Mouse (Mus musculus) kidney, embryonic 16.5 days (tissue): Measurements from ENCODE around the gene AB124611. TPM values are rescaled to one million over a fixed set of nuclear protein-coding genes. Genes with fewer than 3 reads are reported as not detected.
"Not testable (repeated sequence)": the region's sequence is repeated elsewhere in the genome, so short reads cannot be mapped to it uniquely, and the experiment has no call there.

Source experiments
- ATAC-seq: fragments of 200-750 bp; cut with Nextera tagmentation; 2 replicates; pipeline ENCODE4 v1.8.0; 2017; ENCODE audit warnings: moderate TSS enrichment; ENCODE audit not compliant: low FRiP score, low TSS enrichment
- H3K27ac ChIP-seq: fragments of 300-500 bp; sonication (generic); 2 replicates; pipeline ENCODE4 v1.5.1; 2014; ENCODE audit warnings: low read length
- H3K27me3 ChIP-seq: fragments of 300-500 bp; sonication (generic); 2 replicates; pipeline ENCODE4 v1.6.1; 2014; ENCODE audit warnings: low read length, control low read depth, mixed read lengths; ENCODE audit not compliant: insufficient read depth
- H3K36me3 ChIP-seq: fragments of 300-500 bp; sonication (generic); 2 replicates; pipeline ENCODE4 v1.6.1; 2014; ENCODE audit warnings: low read length, control low read depth, mixed read lengths; ENCODE audit not compliant: insufficient read depth
- H3K4me1 ChIP-seq: fragments of 300-500 bp; sonication (generic); 2 replicates; pipeline ENCODE4 v1.6.1; 2014; ENCODE audit warnings: low read length, control low read depth, mixed read lengths; ENCODE audit not compliant: insufficient read depth
- H3K4me2 ChIP-seq: fragments of 300-500 bp; sonication (generic); replicated peaks from 2 replicates; pipeline ENCODE4 v1.6.1; 2014; ENCODE audit warnings: low read depth, low read length
- H3K4me3 ChIP-seq: fragments of 300-500 bp; sonication (generic); 2 replicates; pipeline ENCODE4 v1.5.1; 2014; ENCODE audit warnings: mild to moderate bottlenecking, low read length
- H3K9ac ChIP-seq: fragments of 300-500 bp; sonication (generic); replicated peaks from 2 replicates; pipeline ENCODE4 v1.6.1; 2014; ENCODE audit warnings: low read length
- H3K9me3 ChIP-seq: fragments of 300-500 bp; sonication (generic); 2 replicates; pipeline ENCODE4 v1.6.1; 2016; ENCODE audit warnings: low read length, control low read depth
- WGBS: fragments of 180-500 bp; shearing (Covaris S2); extraction: QIAGEN DNeasy Blood & Tissue Kit; methylation state at CpG from one replicate; pipeline ENCODE4 v1.1.7; 2014; 5-methylcytosine and 5-hydroxymethylcytosine counted together
- polyA plus RNA-seq: library from polyadenylated mRNA; unstranded; fragments of >200 nt; fragmentation: Nextera tagmentation; extraction: Ambion mirVana; gene quantifications from 2 replicates; pipeline ENCODE4 v1.2.1, GENCODE M21; 2015

Gene AB124611
- polyA plus RNA-seq, 1 experiment from 2014 or later: 3.5 TPM

DNA sequence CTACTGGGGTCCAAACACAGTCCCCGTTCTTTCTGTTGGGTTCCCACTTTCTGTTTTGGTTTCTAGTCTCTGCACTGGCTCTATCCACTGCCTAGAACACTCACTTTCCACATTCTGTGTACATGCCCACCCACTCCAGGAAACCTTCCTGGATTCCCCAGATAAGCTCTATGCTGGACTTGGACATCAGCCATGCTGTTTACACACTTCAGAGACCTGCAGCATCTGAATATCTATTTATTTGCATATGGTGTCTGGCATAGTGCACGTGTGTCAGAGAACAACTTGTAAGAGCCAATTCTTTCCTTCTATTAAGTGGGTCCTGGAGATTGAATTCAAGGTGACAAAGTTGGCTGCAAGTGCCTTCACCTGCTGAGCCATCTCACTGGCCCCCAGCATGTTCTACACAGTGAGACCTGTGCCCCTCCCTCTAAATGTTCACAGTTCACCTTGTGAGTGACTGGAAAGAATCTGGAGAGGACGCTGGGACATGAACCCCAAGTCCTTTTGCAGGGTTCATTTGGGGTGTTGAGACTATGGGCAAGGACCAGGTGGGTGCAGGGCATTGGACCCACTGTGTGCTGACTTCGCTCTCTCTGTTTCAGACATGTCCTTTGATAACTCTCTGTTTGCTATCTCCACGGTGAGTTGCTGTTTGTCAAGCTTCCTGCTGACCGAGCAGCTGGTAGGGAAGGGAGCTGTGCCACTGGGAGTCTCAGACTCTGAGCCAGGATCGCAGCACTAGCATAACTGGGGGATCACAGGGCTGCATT is 14.2 kb downstream of the AB124611 start:
- no peaks in the 10 kb centered on the region for H3K27me3 ChIP-seq
- no peaks in the 10 kb centered on the region for H3K9me3 ChIP-seq
- peaks cover 7% of the 10 kb centered on the region; the same call in 1 of the 2 replicates for H3K4me1 ChIP-seq
- no peaks in the 10 kb centered on the region for H3K36me3 ChIP-seq
- ATAC-seq: no peak
- WGBS: 74% methylated on average over 7 of the region's 7 CpGs
- no peak overlapping the region for H3K4me3 ChIP-seq
- no peak overlapping the region for H3K9ac ChIP-seq
- H3K27ac ChIP-seq: no peak overlapping the region
- H3K4me2 ChIP-seq: no peak overlapping the region

DNA sequence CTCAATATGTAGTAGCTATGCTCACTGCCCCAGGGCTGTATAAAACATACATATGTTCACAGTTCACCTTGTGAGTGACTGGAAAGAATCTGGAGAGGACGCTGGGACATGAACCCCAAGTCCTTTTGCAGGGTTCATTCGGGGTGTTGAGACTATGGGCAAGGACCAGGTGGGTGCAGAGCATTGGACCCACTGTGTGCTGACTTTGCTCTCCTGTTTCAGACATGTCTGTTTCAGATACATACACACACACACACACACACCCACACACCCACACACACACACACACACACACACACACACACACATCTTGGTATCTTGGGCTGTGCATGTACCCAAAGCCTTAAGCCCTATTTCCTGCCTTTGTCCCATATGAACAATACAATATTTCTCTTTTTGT is 16.0 kb downstream of the AB124611 start:
- not testable (repeated sequence) for H3K9ac ChIP-seq, ATAC-seq
- 91% methylated on average over 2 of the region's 2 CpGs for WGBS

DNA sequence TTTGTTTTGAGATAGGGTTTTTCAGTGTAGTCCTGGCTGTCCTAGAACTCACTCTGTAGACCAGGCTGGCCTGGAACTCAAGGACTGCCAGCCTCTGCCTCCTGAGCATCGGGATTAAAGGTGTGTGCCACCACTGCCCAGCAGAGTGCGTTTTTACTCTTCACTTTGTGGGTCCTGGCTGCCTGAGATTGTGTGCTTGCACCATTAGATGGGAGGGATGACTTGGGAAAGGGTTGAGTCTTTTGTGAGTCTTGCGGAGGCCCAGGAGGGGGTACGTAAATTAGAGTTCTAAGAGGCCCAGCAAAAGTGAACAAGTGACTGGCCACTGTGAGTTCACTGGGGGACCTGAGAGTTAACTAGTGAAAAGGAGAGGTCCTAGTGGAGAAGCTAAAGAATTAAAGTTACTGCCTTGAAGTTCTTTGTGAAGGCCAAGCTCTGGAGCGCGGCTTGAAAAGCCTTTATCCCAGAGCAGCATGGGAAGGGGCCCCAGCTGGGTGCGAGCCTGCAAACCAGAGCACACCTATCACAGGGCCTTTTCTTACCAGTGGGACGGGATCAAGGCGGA is 19.5 kb downstream of the AB124611 start:
- Histone ChIP-seq H3K9me3 (no peaks in the 10 kb centered on the region), H3K27ac (peak overlapping the region; percentile 98), H3K36me3 (0 out of 2 replicates have a peak, but pooled peaks cover 3% of the 10 kb centered on the region), H3K4me2 (peak overlapping the region; percentile 68), H3K27me3 (no peaks in the 10 kb centered on the region), H3K4me3 (peak overlapping the region; percentile 61), H3K9ac (peak overlapping the region; percentile 64), H3K4me1 (peaks cover 20% of the 10 kb centered on the region)
- ATAC-seq: peak; percentile 86
- WGBS: 9% methylated on average over 9 of the region's 9 CpGs

More for the DNA sequence above, 16.0 kb downstream of the AB124611 start:
- peaks cover 11% of the 10 kb centered on the region; the same call in 1 of the 2 replicates for H3K4me1 ChIP-seq
- not testable (repeated sequence) for H3K27me3 ChIP-seq, H3K27ac ChIP-seq, H3K9me3 ChIP-seq, H3K4me3 ChIP-seq, H3K4me2 ChIP-seq, H3K36me3 ChIP-seq

- under 1% methylated on average over 65 of the region's 67 CpGs for WGBS
Measured at GRCm38 (mm10) chr9:21545916-21546788, 20.2 kb downstream of the AB124611 start.

GRCm38 (mm10) chr9:21546789-21547074 is 20.8 kb downstream of the AB124611 start, which contains the start of gene Carm1:
Gene Carm1, plus strand, starts transcription at chr9:21546894.
- peak within 1 kb of the TSS; percentile 98 for H3K27ac ChIP-seq
- H3K36me3 ChIP-seq: peaks cover 8% of the 10 kb centered on the region; the same call in 1 of the 2 replicates
- H3K9ac ChIP-seq: peak within 1 kb of the TSS; percentile 97
- H3K9me3 ChIP-seq: no peaks in the 10 kb centered on the region
- peak within 1 kb of the TSS; percentile 71 for H3K4me2 ChIP-seq
- ATAC-seq: no peak; the same call in 1 of the 2 replicates
- peaks cover 20% of the 10 kb centered on the region for H3K4me1 ChIP-seq
- H3K4me3 ChIP-seq: peak within 1 kb of the TSS; percentile 61
- H3K27me3 ChIP-seq: no peaks in the 10 kb centered on the region
- WGBS: under 1% methylated on average over 16 of the region's 52 CpGs

More at GRCm38 (mm10) chr9:21545916-21546788, 20.2 kb downstream of the AB124611 start:
- H3K27ac ChIP-seq: peak overlapping the region; percentile 98
- H3K36me3 ChIP-seq: peaks cover 4% of the 10 kb centered on the region; the same call in 1 of the 2 replicates
- H3K4me3 ChIP-seq: peak overlapping the region; percentile 61
- H3K27me3 ChIP-seq: no peaks in the 10 kb centered on the region
- H3K4me2 ChIP-seq: peak overlapping the region; percentile 68
- peak overlapping the region; percentile 64 for H3K9ac ChIP-seq
- no peaks in the 10 kb centered on the region for H3K9me3 ChIP-seq
- peaks cover 20% of the 10 kb centered on the region for H3K4me1 ChIP-seq
- ATAC-seq: peak; percentile 94

DNA sequence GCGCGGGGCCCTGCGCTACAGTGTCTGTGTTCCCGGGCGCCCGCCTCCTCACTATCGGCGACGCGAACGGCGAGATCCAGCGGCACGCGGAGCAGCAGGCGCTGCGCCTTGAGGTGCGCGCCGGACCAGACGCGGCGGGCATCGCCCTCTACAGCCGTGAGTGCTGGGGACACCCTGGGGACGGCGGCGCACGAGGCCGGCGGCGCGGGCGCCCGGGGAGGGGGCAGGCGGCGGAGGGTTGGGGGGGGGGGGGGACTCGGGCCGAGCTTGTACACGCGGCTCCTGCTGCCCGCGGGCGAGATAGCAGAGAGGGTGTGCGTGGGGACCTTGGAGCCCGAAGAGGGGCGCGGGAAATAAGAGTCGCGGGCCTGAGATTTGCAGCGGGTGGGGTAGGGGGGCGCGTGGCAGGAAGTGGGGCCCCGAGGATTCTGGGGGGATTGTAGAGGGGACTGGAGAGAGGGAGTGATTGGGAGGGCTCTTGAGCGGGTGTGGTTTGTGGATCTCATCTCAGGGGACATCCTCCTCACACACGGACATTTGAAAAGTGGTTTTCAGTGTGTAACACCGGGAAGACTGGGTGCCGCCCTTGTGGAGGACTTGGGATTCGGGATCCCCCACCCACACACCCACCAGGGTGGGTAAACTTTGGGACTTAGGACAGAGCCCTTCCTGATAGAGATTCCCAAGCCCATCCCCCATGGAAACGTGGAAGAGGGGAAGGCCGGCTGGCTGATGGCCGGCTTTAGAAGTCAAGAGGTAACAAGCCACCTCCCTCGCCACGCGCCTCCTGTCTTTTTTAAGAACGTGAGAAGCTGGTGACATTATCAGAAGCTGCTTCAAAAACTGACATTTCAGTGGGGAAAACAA is 21.3 kb downstream of the AB124611 start:
- Histone ChIP-seq H3K9me3 (no peaks in the 10 kb centered on the region), H3K27me3 (no peaks in the 10 kb centered on the region), H3K4me1 (peaks cover 20% of the 10 kb centered on the region), H3K27ac (peak overlapping the region; percentile 98), H3K9ac (peak overlapping the region; percentile 97), H3K36me3 (peaks cover 8% of the 10 kb centered on the region; the same call in 1 of the 2 replicates), H3K4me2 (peak overlapping the region; percentile 71), H3K4me3 (peak overlapping the region; percentile 61)
- ATAC-seq: peak; percentile 18
- under 1% methylated on average over 43 of the region's 66 CpGs for WGBS

- 92% methylated on average over 2 of the region's 2 CpGs for WGBS
- Histone ChIP-seq H3K36me3 (peaks cover 8% of the 10 kb centered on the region; the same call in 1 of the 2 replicates), H3K27ac (no peak overlapping the region), H3K4me3 (no peak overlapping the region), H3K27me3 (no peaks in the 10 kb centered on the region), H3K4me1 (peaks cover 8% of the 10 kb centered on the region), H3K4me2 (no peak overlapping the region), H3K9me3 (no peaks in the 10 kb centered on the region), H3K9ac (no peak overlapping the region)
- no peak for ATAC-seq
Measured at GRCm38 (mm10) chr9:21551049-21551448, 25.1 kb downstream of the AB124611 start.

DNA sequence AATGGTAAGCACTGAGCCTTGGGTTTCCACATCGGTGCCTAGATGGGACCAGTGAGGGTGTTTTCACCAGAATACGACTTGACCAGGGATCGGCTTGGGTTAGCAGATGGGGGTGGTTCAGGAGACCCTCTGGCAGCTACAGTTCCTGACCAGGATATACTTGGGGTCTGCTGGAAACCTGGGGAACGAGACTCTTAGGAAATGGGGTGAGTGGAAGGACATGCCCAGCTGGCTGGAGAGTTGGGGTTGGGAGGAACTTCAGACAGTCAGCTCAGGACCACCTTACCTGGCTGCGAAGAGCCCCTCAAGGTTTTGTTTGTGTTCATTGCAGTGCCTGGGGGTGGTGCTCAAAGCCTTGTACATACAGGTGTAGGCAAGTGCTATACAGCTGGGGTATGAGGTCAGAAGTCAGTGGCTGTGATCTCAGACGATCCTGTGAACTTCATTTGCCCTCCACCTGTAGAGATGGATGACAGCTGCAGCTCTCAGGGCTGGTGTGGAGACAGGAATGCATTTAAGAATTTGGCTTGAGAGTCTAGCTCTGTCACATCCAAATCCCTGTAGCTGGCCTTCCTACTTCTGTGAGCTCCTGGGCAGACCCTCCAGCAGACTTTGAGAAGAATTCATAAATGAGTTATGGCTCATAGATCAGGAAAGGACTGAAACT is 27.8 kb downstream of the AB124611 start:
- no peak for ATAC-seq
- Histone ChIP-seq H3K4me1 (peaks cover 7% of the 10 kb centered on the region; the same call in 1 of the 2 replicates), H3K27me3 (no peaks in the 10 kb centered on the region), H3K4me2 (no peak overlapping the region), H3K36me3 (peaks cover 12% of the 10 kb centered on the region), H3K9me3 (no peaks in the 10 kb centered on the region), H3K9ac (no peak overlapping the region), H3K27ac (no peak overlapping the region), H3K4me3 (no peak overlapping the region)
- WGBS: 82% methylated on average over 6 of the region's 6 CpGs
